Mouse (Mus musculus) forebrain, postnatal 0 days (tissue): ENCODE data around the gene Yeats2. TPM values are rescaled to one million over a fixed set of nuclear protein-coding genes. Genes with fewer than 3 reads are reported as not detected.

Experiments used
- ATAC-seq: fragments of 200-750 bp; cut with Nextera tagmentation; 2 replicates; pipeline ENCODE4 v1.8.0; 2017; ENCODE audit warnings: mild to moderate bottlenecking, moderate library complexity
- DNase-seq: peaks from one replicate; pipeline ENCODE4 v3.0.0-alpha.2; 2015
- H3K27ac ChIP-seq: fragments of 300-500 bp; sonication (generic); 2 replicates; pipeline ENCODE4 v1.5.1; 2014; ENCODE audit warnings: low read depth, mild to moderate bottlenecking, antibody characterized with exemption, low read length, moderate library complexity, mixed read lengths
- H3K27me3 ChIP-seq: fragments of 300-500 bp; sonication (generic); 2 replicates; pipeline ENCODE4 v1.6.1; 2014; ENCODE audit warnings: mild to moderate bottlenecking, low read length, mixed read lengths; ENCODE audit not compliant: insufficient read depth
- H3K36me3 ChIP-seq: fragments of 300-500 bp; sonication (generic); 2 replicates; pipeline ENCODE4 v1.6.1; 2014; ENCODE audit warnings: mild to moderate bottlenecking, moderate library complexity; ENCODE audit not compliant: insufficient read depth
- H3K4me1 ChIP-seq: fragments of 300-500 bp; sonication (generic); 2 replicates; pipeline ENCODE4 v1.6.1; 2014; ENCODE audit warnings: antibody characterized with exemption; ENCODE audit not compliant: insufficient read depth
- H3K4me2 ChIP-seq: fragments of 300-500 bp; sonication (generic); 2 replicates; pipeline ENCODE4 v1.6.1; 2014; ENCODE audit warnings: low read depth, mild to moderate bottlenecking, moderate library complexity
- H3K4me3 ChIP-seq: fragments of 300-500 bp; sonication (generic); 2 replicates; pipeline ENCODE4 v1.5.1; 2014; ENCODE audit warnings: low read depth, low read length, mixed read lengths
- H3K9ac ChIP-seq: fragments of 300-500 bp; sonication (generic); 2 replicates; pipeline ENCODE4 v1.6.1; 2014; ENCODE audit warnings: mild to moderate bottlenecking
- H3K9me3 ChIP-seq: fragments of 300-500 bp; sonication (generic); 2 replicates; pipeline ENCODE4 v1.6.1; 2016; ENCODE audit warnings: low read length
- CTCF ChIP-seq: sonication (generic); IDR thresholded peaks from 2 replicates; pipeline ENCODE4 v1.5.1; 2016; ENCODE audit warnings: antibody characterized with exemption, control low read depth, low read depth
- WGBS: fragments of 180-500 bp; shearing (Covaris S2); extraction: QIAGEN DNeasy Blood & Tissue Kit; methylation state at CpG from one replicate; pipeline ENCODE4 v1.1.7; 2014; 5-methylcytosine and 5-hydroxymethylcytosine counted together
- polyA plus RNA-seq: library from polyadenylated mRNA; unstranded; fragments of >200 nt; fragmentation: Nextera tagmentation; extraction: Ambion mirVana; gene quantifications from 2 replicates; pipeline ENCODE4 v1.2.1, GENCODE M21; 2015
- total RNA-seq: library from RNA; depleted of rRNA; stranded (reverse); fragments of >200 nt; gene quantifications from 2 replicates; pipeline ENCODE4 v1.2.3, GENCODE M21; 2014

Gene Yeats2
- total and polyA plus RNA-seq, 2 experiments from 2014 or later: 10.1 to 43.9 TPM

DNA sequence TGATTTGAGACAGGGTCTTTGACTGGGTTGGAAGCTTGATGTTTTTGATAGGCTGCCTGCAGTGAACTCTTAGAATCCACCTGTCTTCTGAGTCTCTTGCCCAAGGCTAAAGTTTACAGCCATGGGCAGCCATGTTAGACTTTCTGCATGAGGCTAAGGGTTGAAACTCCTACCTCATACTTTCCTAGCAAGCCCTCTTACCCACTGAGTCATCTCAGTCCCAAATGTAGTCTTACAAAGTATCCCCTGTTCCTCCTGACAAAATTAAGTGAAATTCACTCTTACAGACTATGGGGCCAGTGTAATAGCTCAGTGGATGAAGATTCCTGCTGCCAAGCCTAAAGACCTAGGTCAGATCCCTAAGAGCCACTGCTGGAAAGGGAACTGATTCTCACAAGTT, 106.2 kb downstream of the Yeats2 start:
- Histone ChIP-seq H3K27ac (no peak overlapping the region), H3K4me1 (no peaks in the 10 kb centered on the region), H3K4me3 (no peak overlapping the region), H3K36me3 (no peaks in the 10 kb centered on the region), H3K9me3 (no peaks in the 10 kb centered on the region), H3K9ac (no peak overlapping the region), H3K4me2 (no peak overlapping the region), H3K27me3 (no peaks in the 10 kb centered on the region)
- ATAC-seq: no peak
- no peak for TF ChIP-seq CTCF
- no peak for DNase-seq

DNA sequence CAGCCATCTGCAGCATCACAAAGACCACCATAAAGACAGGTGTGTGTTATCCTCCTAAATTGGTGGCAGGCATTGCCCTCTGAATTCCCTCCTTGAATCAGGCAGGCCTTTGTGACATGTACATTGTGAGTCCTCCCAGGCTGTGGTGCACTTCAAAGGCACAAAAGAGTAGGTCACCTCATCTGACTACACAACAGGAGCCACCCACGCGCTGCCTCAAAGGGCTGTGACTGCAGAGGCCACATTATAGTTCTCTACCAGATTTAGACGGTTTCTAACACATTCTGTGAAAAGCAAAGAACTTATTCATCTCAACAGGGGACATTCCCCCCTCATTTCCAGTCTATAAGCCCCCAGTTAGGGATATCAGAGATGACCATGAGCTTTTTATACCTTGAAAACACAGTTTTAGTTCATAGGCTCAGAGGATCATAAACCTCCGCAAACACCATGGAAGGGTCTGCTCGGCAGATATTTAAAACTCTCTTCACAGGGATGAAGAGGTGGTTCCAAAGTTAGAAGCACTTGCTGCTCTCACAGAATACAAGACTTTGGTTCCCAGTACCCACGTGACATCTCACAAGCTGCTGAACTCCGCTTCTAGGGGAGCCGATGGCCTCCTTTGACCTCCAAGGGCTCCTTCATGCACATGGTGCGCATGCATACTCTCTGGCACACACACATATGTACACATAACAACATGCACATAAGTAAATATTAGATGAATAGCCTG, 107.7 kb downstream of the Yeats2 start:
- Histone ChIP-seq H3K27ac (no peak overlapping the region), H3K9ac (no peak overlapping the region), H3K4me3 (no peak overlapping the region), H3K4me1 (no peaks in the 10 kb centered on the region), H3K27me3 (no peaks in the 10 kb centered on the region), H3K36me3 (no peaks in the 10 kb centered on the region), H3K4me2 (no peak overlapping the region), H3K9me3 (no peaks in the 10 kb centered on the region)
- TF ChIP-seq CTCF: no peak
- DNase-seq (no peak), ATAC-seq (peak; percentile 25; the same call in 1 of the 2 replicates)
- WGBS: 77% methylated on average over 9 of the region's 9 CpGs

DNA sequence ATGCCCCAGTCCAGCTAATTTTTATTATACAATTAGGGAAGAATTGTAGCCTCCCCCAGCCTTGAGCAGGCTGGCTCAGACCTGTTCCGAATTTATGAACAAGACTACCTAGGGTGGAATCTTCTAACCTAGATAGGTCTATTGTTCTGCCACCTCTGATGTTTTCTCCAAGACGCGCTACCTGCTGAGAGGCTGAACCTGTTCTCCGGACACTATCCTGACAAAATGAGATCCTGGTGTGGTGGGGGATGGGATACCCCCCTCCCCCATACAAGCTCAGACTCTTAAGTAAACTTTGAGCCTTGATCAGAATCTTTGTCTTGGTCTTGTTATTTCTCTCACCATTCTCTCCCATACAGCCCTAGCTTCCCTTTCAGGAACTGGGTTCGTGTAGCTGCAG, 117.1 kb downstream of the Yeats2 start:
- TF ChIP-seq CTCF: no peak
- 68% methylated on average over 5 of the region's 5 CpGs for WGBS

GRCm38 (mm10) chr16:20265089-20265488, 124.2 kb downstream of the Yeats2 start:
- Histone ChIP-seq H3K27me3 (no peaks in the 10 kb centered on the region), H3K9ac (no peak overlapping the region), H3K9me3 (no peaks in the 10 kb centered on the region), H3K4me3 (no peak overlapping the region), H3K4me2 (no peak overlapping the region), H3K4me1 (no peaks in the 10 kb centered on the region), H3K27ac (no peak overlapping the region), H3K36me3 (no peaks in the 10 kb centered on the region)
- TF ChIP-seq CTCF: no peak
- ATAC-seq (no peak), DNase-seq (no peak)
- 84% methylated on average over 7 of the region's 7 CpGs for WGBS

More for the DNA sequence above, 117.1 kb downstream of the Yeats2 start:
- ATAC-seq: no peak
- H3K4me2 ChIP-seq: no peak overlapping the region
- no peaks in the 10 kb centered on the region for H3K4me1 ChIP-seq
- H3K9me3 ChIP-seq: no peaks in the 10 kb centered on the region
- no peak overlapping the region for H3K4me3 ChIP-seq
- H3K27ac ChIP-seq: no peak overlapping the region
- no peaks in the 10 kb centered on the region for H3K27me3 ChIP-seq
- no peak overlapping the region for H3K9ac ChIP-seq
- no peak for DNase-seq
- H3K36me3 ChIP-seq: no peaks in the 10 kb centered on the region

DNA sequence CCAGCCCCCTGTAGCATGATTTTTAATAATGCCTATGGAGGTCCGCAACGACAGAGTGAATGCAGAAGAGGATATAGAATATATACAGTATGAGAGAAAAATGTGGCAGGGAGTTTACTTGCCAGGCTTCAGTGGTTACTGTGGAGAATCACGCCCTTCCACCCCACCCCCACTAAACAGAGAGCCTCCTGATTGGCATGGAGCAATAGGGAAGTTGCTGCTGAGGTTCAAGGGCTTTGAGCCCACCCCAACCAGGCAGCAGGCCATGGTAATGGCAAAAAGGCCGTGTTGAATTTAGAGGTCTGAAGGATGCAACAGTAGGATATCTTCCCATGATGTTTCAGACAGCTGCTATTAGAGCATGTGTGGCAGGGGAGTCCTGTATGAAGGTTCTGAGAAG, 130.5 kb downstream of the Yeats2 start:
- no peaks in the 10 kb centered on the region for H3K27me3 ChIP-seq
- no peak overlapping the region for H3K4me2 ChIP-seq
- no peaks in the 10 kb centered on the region for H3K36me3 ChIP-seq
- no peaks in the 10 kb centered on the region for H3K9me3 ChIP-seq
- ATAC-seq (no peak), DNase-seq (no peak)
- H3K27ac ChIP-seq: no peak overlapping the region
- H3K9ac ChIP-seq: no peak overlapping the region
- H3K4me1 ChIP-seq: no peaks in the 10 kb centered on the region
- WGBS: 88% methylated on average over 4 of the region's 4 CpGs
- no peak overlapping the region for H3K4me3 ChIP-seq
- TF ChIP-seq CTCF: no peak

DNA sequence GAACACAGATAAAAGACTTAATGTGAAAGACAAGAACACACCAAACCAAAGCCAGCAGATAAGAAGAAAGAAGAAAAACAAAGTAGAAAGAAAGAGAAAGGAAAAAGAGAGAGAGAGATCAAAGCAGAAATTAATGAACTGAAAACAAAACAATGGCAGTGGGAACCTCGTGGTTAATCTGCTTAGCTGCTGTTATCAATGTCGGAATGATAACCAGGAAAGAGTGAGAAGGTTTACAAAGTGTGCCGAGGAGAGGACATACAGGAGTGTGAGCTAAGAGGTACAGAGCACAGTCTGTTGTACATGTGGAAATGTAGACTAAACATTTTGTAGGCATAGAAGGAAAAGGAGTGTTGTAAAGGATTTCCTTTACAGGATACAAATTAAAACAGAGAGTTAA, 132.1 kb downstream of the Yeats2 start:
- no peak for ATAC-seq
- no peak for TF ChIP-seq CTCF
- WGBS: 23% methylated on average over 3 of the region's 3 CpGs
- Histone ChIP-seq H3K4me3 (no peak overlapping the region), H3K4me2 (no peak overlapping the region), H3K4me1 (no peaks in the 10 kb centered on the region), H3K36me3 (0 out of 2 replicates have a peak, but pooled peaks cover 2% of the 10 kb centered on the region), H3K27me3 (no peaks in the 10 kb centered on the region), H3K27ac (no peak overlapping the region), H3K9ac (no peak overlapping the region), H3K9me3 (no peaks in the 10 kb centered on the region)
- no peak for DNase-seq

- ATAC-seq (no peak), DNase-seq (no peak)
- WGBS: 94% methylated on average over 5 of the region's 5 CpGs
- Histone ChIP-seq H3K9ac (no peak overlapping the region), H3K9me3 (no peaks in the 10 kb centered on the region), H3K4me3 (no peak overlapping the region), H3K4me1 (no peaks in the 10 kb centered on the region), H3K36me3 (peaks cover 59% of the 10 kb centered on the region), H3K4me2 (no peak overlapping the region), H3K27ac (no peak overlapping the region), H3K27me3 (no peaks in the 10 kb centered on the region)
- TF ChIP-seq CTCF: no peak
Observed at GRCm38 (mm10) chr16:20279395-20279794, 138.5 kb downstream of the Yeats2 start.
